Mouse (Mus musculus) heart, embryonic 16.5 days (tissue): ENCODE data around the gene Krtap5-4. TPM values are rescaled to one million over a fixed set of nuclear protein-coding genes. Genes with fewer than 3 reads are reported as not detected.
"Not testable (repeated sequence)": the region's sequence is repeated elsewhere in the genome, so short reads cannot be mapped to it uniquely, and the experiment has no call there.

Source experiments
- ATAC-seq: fragments of 200-750 bp; cut with Nextera tagmentation; replicated peaks from 2 replicates; pipeline ENCODE4 v1.8.0; 2017; ENCODE audit warnings: moderate number of reproducible peaks; ENCODE audit not compliant: insufficient read depth, low FRiP score; ENCODE audit errors: extremely low read depth
- H3K27ac ChIP-seq: fragments of 300-500 bp; sonication (generic); 2 replicates; pipeline ENCODE4 v1.5.1; 2014; ENCODE audit warnings: mild to moderate bottlenecking, low read length, control low read depth, moderate library complexity
- H3K27me3 ChIP-seq: fragments of 300-500 bp; sonication (generic); 2 replicates; pipeline ENCODE4 v1.6.1; 2014; ENCODE audit warnings: low read length, mixed read lengths; ENCODE audit not compliant: control insufficient read depth, insufficient read depth
- H3K36me3 ChIP-seq: fragments of 300-500 bp; sonication (generic); 2 replicates; pipeline ENCODE4 v1.6.1; 2014; ENCODE audit not compliant: control insufficient read depth, insufficient read depth
- H3K4me1 ChIP-seq: fragments of 300-500 bp; sonication (generic); 2 replicates; pipeline ENCODE4 v1.6.1; 2014; ENCODE audit warnings: low read length, mixed read lengths; ENCODE audit not compliant: control insufficient read depth, insufficient read depth
- H3K4me2 ChIP-seq: fragments of 300-500 bp; sonication (generic); 2 replicates; pipeline ENCODE4 v1.6.1; 2014; ENCODE audit warnings: low read depth, mild to moderate bottlenecking, control low read depth, low read length
- H3K4me3 ChIP-seq: fragments of 300-500 bp; sonication (generic); 2 replicates; pipeline ENCODE4 v1.5.1; 2014; ENCODE audit warnings: mild to moderate bottlenecking, control low read depth, low read length
- H3K9ac ChIP-seq: fragments of 300-500 bp; sonication (generic); 2 replicates; pipeline ENCODE4 v1.6.1; 2014; ENCODE audit warnings: low read length, control low read depth
- H3K9me3 ChIP-seq: fragments of 300-500 bp; sonication (generic); replicated peaks from 2 replicates; pipeline ENCODE4 v1.6.1; 2016; ENCODE audit warnings: low read length; ENCODE audit not compliant: control insufficient read depth
- WGBS: fragments of 180-500 bp; shearing (Covaris S2); extraction: QIAGEN DNeasy Blood & Tissue Kit; methylation state at CpG from one replicate; pipeline ENCODE4 v1.1.7; 2014; 5-methylcytosine and 5-hydroxymethylcytosine counted together
- polyA plus RNA-seq: library from polyadenylated mRNA; unstranded; fragments of >200 nt; fragmentation: Nextera tagmentation; extraction: Ambion mirVana; gene quantifications from 2 replicates; pipeline ENCODE4 v1.2.1, GENCODE M21; 2015

The Krtap5-4 gene
- polyA plus RNA-seq, 1 experiment from 2014 or later = 0.18 TPM

GRCm38 (mm10) chr7:142331281-142331680 lies 27.9 kb downstream of the Krtap5-4 start:
- Histone ChIP-seq H3K27ac (peak overlapping the region; percentile 86), H3K4me3 (no peak overlapping the region), H3K27me3 (no peaks in the 10 kb centered on the region), H3K36me3 (no peaks in the 10 kb centered on the region), H3K9me3 (no peaks in the 10 kb centered on the region), H3K4me1 (peaks cover 30% of the 10 kb centered on the region), H3K4me2 (no peak overlapping the region), H3K9ac (no peak overlapping the region)
- WGBS = 58% methylated on average over 4 of the region's 4 CpGs
- no peak for ATAC-seq

GRCm38 (mm10) chr7:142332741-142333140 lies 29.4 kb downstream of the Krtap5-4 start:
- 70% methylated on average over 2 of the region's 9 CpGs for WGBS
- not testable (repeated sequence) for H3K36me3 ChIP-seq

GRCm38 (mm10) chr7:142334246-142334645 lies 30.9 kb downstream of the Krtap5-4 start:
- no peak; the same call in 1 of the 2 replicates for ATAC-seq
- H3K9ac ChIP-seq = no peak overlapping the region
- peaks cover 26% of the 10 kb centered on the region for H3K4me1 ChIP-seq
- WGBS = 0% methylated on average over 3 of the region's 3 CpGs
- H3K36me3 ChIP-seq = no peaks in the 10 kb centered on the region
- H3K27me3 ChIP-seq = no peaks in the 10 kb centered on the region
- H3K9me3 ChIP-seq = no peaks in the 10 kb centered on the region
- no peak overlapping the region for H3K4me2 ChIP-seq
- H3K27ac ChIP-seq = no peak overlapping the region
- no peak overlapping the region for H3K4me3 ChIP-seq

More at GRCm38 (mm10) chr7:142332741-142333140, 29.4 kb downstream of the Krtap5-4 start:
- not testable (repeated sequence) for ATAC-seq, H3K9me3 ChIP-seq, H3K4me3 ChIP-seq, H3K27me3 ChIP-seq, H3K9ac ChIP-seq, H3K4me2 ChIP-seq, H3K27ac ChIP-seq
- H3K4me1 ChIP-seq = peaks cover 23% of the 10 kb centered on the region

- no peaks in the 10 kb centered on the region for H3K9me3 ChIP-seq
- no peak overlapping the region for H3K9ac ChIP-seq
- H3K36me3 ChIP-seq = no peaks in the 10 kb centered on the region
- H3K4me1 ChIP-seq = peaks cover 17% of the 10 kb centered on the region
- WGBS = 83% methylated on average over 8 of the region's 8 CpGs
- no peak overlapping the region for H3K4me3 ChIP-seq
- no peak overlapping the region for H3K27ac ChIP-seq
- no peak for ATAC-seq
- H3K4me2 ChIP-seq = no peak overlapping the region
- H3K27me3 ChIP-seq = no peaks in the 10 kb centered on the region
Measured at GRCm38 (mm10) chr7:142335151-142335550, 31.8 kb downstream of the Krtap5-4 start.

GRCm38 (mm10) chr7:142340269-142340970 lies 37.1 kb downstream of the Krtap5-4 start:
- WGBS = 51% methylated on average over 10 of the region's 10 CpGs
- Histone ChIP-seq H3K4me3 (no peak overlapping the region), H3K4me1 (peaks cover 18% of the 10 kb centered on the region), H3K27ac (peak overlapping the region; percentile 25; the same call in 1 of the 2 replicates), H3K9me3 (no peaks in the 10 kb centered on the region), H3K27me3 (no peaks in the 10 kb centered on the region), H3K9ac (no peak overlapping the region), H3K36me3 (no peaks in the 10 kb centered on the region), H3K4me2 (no peak overlapping the region)
- ATAC-seq = no peak

GRCm38 (mm10) chr7:142341564-142342246 lies 38.4 kb downstream of the Krtap5-4 start:
- Histone ChIP-seq H3K4me2 (no peak overlapping the region), H3K27ac (no peak overlapping the region), H3K36me3 (no peaks in the 10 kb centered on the region), H3K4me1 (peaks cover 18% of the 10 kb centered on the region), H3K9ac (no peak overlapping the region; the same call in 1 of the 2 replicates), H3K27me3 (no peaks in the 10 kb centered on the region), H3K4me3 (no peak overlapping the region), H3K9me3 (no peaks in the 10 kb centered on the region)
- peak; percentile 38; the same call in 1 of the 2 replicates for ATAC-seq
- 62% methylated on average over 10 of the region's 10 CpGs for WGBS

GRCm38 (mm10) chr7:142342247-142342640 lies 38.9 kb downstream of the Krtap5-4 start:
- no peak overlapping the region for H3K4me3 ChIP-seq
- H3K9me3 ChIP-seq = no peaks in the 10 kb centered on the region
- 64% methylated on average over 3 of the region's 3 CpGs for WGBS
- H3K9ac ChIP-seq = peak overlapping the region; percentile 25; the same call in 1 of the 2 replicates
- ATAC-seq = no peak; the same call in 1 of the 2 replicates
- no peaks in the 10 kb centered on the region for H3K27me3 ChIP-seq
- peak overlapping the region; percentile 18; the same call in 1 of the 2 replicates for H3K27ac ChIP-seq
- H3K36me3 ChIP-seq = no peaks in the 10 kb centered on the region
- peaks cover 18% of the 10 kb centered on the region for H3K4me1 ChIP-seq
- H3K4me2 ChIP-seq = no peak overlapping the region

GRCm38 (mm10) chr7:142347542-142347941 lies 44.2 kb downstream of the Krtap5-4 start:
- no peak for ATAC-seq
- Histone ChIP-seq H3K36me3 (no peaks in the 10 kb centered on the region), H3K4me1 (no peaks in the 10 kb centered on the region), H3K4me2 (no peak overlapping the region), H3K9me3 (no peaks in the 10 kb centered on the region), H3K27ac (no peak overlapping the region), H3K4me3 (no peak overlapping the region), H3K9ac (no peak overlapping the region), H3K27me3 (no peaks in the 10 kb centered on the region)
- WGBS = 61% methylated on average over 4 of the region's 4 CpGs

GRCm38 (mm10) chr7:142349308-142349961 lies 46.1 kb downstream of the Krtap5-4 start:
- Histone ChIP-seq H3K4me3 (no peak overlapping the region), H3K27me3 (no peaks in the 10 kb centered on the region), H3K4me2 (no peak overlapping the region), H3K9me3 (no peaks in the 10 kb centered on the region), H3K4me1 (peaks cover 5% of the 10 kb centered on the region), H3K27ac (no peak overlapping the region), H3K9ac (no peak overlapping the region), H3K36me3 (no peaks in the 10 kb centered on the region)
- ATAC-seq = no peak
- 45% methylated on average over 9 of the region's 9 CpGs for WGBS
